Mouse (Mus musculus): Measurements from ENCODE around the gene Rrp7a.

DNA sequence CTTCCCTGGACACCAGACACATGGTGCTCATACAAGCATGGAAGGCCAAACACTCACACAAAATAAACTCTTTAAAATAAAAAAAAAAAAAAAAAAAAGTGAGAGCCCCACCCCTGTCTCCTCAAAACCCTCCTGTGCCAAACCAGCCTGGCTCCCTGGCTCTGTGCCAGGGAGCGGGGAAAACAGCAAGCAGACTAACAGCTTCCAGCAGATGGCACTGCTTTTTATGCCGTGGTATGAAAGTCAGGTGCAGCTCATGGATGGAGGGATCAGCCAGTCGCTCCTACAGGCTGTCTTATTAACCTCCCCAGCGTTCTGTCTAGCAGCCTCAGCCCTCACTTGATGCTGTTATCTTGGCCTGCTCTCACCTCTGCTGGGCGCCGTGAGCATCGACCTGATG is 4.2 kb downstream of the Rrp7a start:
- TF ChIP-seq CTCF (conservative IDR thresholded peaks at IDR 0.05; ENCODE audit: low read length), result no peak
- TF ChIP-seq POU5F1 (IDR thresholded peaks at IDR 0.05; ENCODE audit: borderline replicate concordance, low read length), result no peak
- no peak for TF ChIP-seq NANOG (IDR thresholded peaks at IDR 0.05; ENCODE audit: borderline replicate concordance, low read length)

All from E14TG2a.4 (cell line).